Mouse (Mus musculus) embryonic fibroblast, embryonic 13.5 days (primary cell): ENCODE results near the gene Ehd3. TPM values are rescaled to one million over a fixed set of nuclear protein-coding genes. Genes with fewer than 3 reads are reported as not detected.

Source experiments
- H3K27ac ChIP-seq: 2 replicates; pipeline ENCODE4 v1.5.1; 2012; ENCODE audit warnings: low read length, control low read depth, inconsistent platforms; ENCODE audit not compliant: insufficient read depth
- H3K4me1 ChIP-seq: 2 replicates; pipeline ENCODE4 v1.6.1; 2011; ENCODE audit warnings: low read length; ENCODE audit not compliant: control insufficient read depth, insufficient read depth
- H3K4me3 ChIP-seq: 2 replicates; pipeline ENCODE4 v1.5.1; 2011; ENCODE audit warnings: mild to moderate bottlenecking, control low read depth, low read length; ENCODE audit not compliant: insufficient read depth
- CTCF ChIP-seq: IDR thresholded peaks from 2 replicates; pipeline ENCODE4 v1.5.1; 2011; ENCODE audit warnings: mild to moderate bottlenecking, control low read depth, low read length, moderate library complexity, borderline replicate concordance; ENCODE audit not compliant: insufficient read depth
- POLR2A ChIP-seq: IDR thresholded peaks from 2 replicates; pipeline ENCODE4 v1.6.1; 2011; ENCODE audit warnings: low read depth, mild to moderate bottlenecking, control low read depth, low read length, moderate library complexity
- polyA plus RNA-seq: library from polyadenylated mRNA; stranded (reverse); fragments of >200 nt; gene quantifications from 2 replicates; pipeline ENCODE4 v1.2.4, GENCODE M21; 2011; ENCODE audit warnings: low read depth; ENCODE audit not compliant: missing spikeins, insufficient read length

Ehd3 gene
- polyA plus RNA-seq, 1 experiment: 6.8 TPM

GRCm38 (mm10) chr17:73879262-73879916, 75.5 kb downstream of the Ehd3 start:
- Histone ChIP-seq H3K4me1 (no peaks in the 10 kb centered on the region), H3K27ac (no peak overlapping the region), H3K4me3 (no peak overlapping the region)
- TF ChIP-seq CTCF (no peak), POLR2A (no peak)

GRCm38 (mm10) chr17:73880286-73880685, 76.4 kb downstream of the Ehd3 start:
- no peak overlapping the region for H3K4me3 ChIP-seq
- H3K27ac ChIP-seq: no peak overlapping the region
- no peaks in the 10 kb centered on the region for H3K4me1 ChIP-seq
- TF ChIP-seq POLR2A (no peak), CTCF (no peak)

GRCm38 (mm10) chr17:73881295-73881694, 77.4 kb downstream of the Ehd3 start:
- Histone ChIP-seq H3K4me1 (no peaks in the 10 kb centered on the region), H3K4me3 (no peak overlapping the region), H3K27ac (no peak overlapping the region)
- no peak for TF ChIP-seq POLR2A
- no peak for TF ChIP-seq CTCF

Other genes starting within 250 kb of the Ehd3 start
- gene Galnt14, start 93.7 kb upstream of the Ehd3 start, polyA plus RNA-seq: 1.4 and 2.0 TPM in 2 replicates
- 4.8 and 8.6 TPM in 2 replicates for gene Xdh, start 146.1 kb downstream of the Ehd3 start, polyA plus RNA-seq
- not detected in 2 replicates for gene Srd5a2, start 243.8 kb downstream of the Ehd3 start, polyA plus RNA-seq